Mouse (Mus musculus): ENCODE results near the gene Ppih.
"Not testable (repeated sequence)": the region's sequence is repeated elsewhere in the genome, so short reads cannot be mapped to it uniquely, and the experiment has no call there.

The Ppih gene

DNA sequence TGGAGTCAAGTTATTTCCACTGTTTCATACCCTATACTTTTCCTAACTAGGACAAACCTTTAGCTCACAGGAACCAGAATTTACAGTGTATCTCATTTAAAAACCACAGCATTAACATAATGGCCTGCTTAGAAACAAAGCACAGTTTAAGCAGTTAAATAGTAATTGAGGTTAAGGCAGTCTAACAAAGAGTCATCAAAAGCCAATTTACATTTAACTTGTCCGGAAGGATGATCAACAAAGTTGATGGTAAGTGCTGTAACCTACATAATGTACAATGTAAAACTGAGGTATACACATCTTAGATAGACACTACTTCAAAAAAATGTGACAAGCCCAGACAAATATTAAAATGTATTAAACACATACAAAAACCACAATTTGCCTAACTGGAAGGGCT, 28.4 kb downstream of the Ppih start:
- DNase-seq (ENCODE audit: low spot score), result no peak

DNA sequence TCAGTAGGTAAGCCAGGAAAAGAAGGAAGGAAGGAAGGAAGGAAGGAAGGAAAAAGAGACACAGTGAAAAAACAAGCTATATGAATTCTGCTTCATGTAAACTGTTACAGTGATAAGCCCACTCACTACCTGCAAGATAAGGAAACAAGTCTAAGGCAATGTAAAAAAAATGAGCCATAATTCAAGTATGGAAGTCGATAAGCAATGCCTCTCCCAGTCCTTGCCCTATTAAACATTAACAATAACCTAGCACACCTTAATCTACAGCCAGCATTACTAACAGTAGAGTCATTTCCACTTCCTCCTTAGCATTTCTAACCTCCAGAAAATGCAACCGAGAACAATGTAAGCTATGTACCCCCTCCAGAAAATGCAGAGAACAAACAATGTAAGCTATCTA, 35.0 kb downstream of the Ppih start:
- DNase-seq (ENCODE audit: low spot score), result no peak

DNA sequence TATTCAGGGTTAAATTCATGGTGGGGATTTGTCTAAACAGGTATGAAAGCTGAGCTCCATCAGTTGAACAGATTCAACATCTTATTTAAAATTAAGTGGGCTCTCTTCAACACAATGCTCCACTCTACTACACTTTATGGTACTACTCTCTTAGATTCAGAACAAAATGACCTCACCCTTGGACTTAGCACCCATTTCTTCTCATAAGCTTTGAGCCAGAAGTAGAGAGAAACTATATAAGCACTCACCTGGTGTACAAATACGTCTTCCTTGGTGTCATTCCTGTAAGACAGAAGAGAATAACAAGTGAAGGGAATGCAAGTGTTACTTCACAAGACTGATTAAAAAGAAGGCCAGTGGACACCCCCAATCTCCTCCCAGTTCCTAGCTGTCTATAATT, 35.5 kb downstream of the Ppih start:
- no peak for DNase-seq (ENCODE audit: low spot score)

- DNase-seq (ENCODE audit: low spot score), result not testable (repeated sequence)
Measured at GRCm38 (mm10) chr4:119278784-119279183, 41.6 kb downstream of the Ppih start.

GRCm38 (mm10) chr4:119275726-119276125, 44.6 kb downstream of the Ppih start:
- DNase-seq (ENCODE audit: low spot score), result no peak

DNA sequence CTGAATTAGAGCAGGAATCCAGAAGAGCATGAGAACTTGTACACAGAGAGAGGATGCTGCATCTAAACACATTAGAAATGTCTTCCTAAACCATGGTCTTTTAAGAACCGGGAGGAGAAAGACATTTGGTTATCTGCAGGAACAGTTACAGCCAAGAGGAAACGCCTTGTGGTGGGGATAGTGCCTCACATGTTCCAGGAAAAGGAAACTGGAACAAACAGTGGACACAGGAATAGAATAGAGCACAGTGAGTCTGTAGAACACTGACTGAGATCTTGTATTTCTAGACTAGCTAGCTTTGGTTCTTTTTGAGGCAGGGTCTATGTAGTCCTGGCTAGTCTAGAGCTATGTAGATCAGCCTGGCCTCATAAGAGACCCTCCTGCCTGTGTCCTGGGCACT, 45.1 kb downstream of the Ppih start:
- peak; percentile 79 for DNase-seq (ENCODE audit: low spot score)

DNA sequence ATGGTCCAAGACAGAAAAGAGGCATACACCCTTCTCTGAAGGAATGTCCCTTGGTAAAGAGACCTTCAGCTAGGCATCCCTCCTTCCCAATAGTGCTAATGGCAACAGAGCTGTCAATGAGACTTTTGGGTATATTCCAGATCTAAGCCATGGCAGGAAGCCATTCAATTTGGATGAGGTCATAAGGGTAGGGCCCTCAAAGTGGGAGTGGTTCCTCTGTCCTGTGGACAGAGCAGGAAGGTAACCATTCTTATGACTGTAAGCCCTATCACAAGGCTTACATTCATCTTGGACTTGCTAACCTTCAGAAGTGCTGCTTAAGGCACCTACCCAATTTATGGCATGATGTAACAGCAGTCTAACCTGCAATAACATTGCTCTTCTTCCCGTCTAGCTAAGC, 45.7 kb downstream of the Ppih start:
- DNase-seq (ENCODE audit: low spot score), result peak; percentile 88

DNA sequence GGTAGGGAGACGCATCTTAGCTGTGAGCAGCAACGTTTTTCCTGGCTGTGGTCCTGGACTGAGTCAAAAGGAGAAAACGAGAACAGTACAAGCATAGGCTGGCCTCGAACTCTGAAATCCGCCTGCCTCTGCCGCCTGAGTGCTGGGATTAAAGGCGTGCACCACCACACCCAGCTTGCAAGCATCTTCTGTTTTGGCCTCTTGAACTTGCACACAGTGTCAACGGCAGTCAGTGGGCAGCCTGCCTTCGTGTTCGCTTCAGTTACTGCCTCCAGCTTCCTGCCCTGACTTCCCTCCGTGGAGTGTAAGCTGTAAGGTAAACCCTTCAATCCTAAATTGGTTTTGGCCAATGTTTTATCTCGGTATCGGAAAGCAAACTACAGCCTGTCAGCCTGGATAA, 53.7 kb downstream of the Ppih start:
- no peak for DNase-seq (ENCODE audit: low spot score)

DNA sequence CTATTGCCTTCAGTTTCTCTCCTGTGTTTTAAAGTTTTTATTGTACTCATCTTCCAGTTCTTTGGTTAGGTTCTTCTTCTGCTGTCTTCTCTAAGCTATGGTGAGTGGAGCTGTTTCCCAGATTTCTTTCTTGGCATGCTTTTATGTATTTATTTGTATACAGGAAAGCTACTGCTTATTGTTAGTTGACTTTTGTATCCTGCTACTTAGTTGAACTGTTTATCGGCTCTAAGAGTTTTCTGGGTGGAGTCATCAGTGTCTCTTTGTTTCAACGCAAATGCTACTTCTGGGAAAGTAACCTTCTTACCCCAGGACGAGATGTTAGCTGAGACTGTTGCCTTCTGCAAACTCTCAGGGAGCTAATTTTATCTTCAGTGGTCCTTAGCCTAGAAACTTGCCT, 56.9 kb downstream of the Ppih start:
- peak; percentile 24 for DNase-seq (ENCODE audit: low spot score)

- DNase-seq (ENCODE audit: low spot score), result no peak
Measured at GRCm38 (mm10) chr4:119262483-119262882, 57.9 kb downstream of the Ppih start.

GRCm38 (mm10) chr4:119261087-119261713, 59.1 kb downstream of the Ppih start:
- DNase-seq (ENCODE audit: low spot score), result peak; percentile 31

- no peak for DNase-seq (ENCODE audit: low spot score)
Measured at GRCm38 (mm10) chr4:119259344-119260254, 60.7 kb downstream of the Ppih start.

DNA sequence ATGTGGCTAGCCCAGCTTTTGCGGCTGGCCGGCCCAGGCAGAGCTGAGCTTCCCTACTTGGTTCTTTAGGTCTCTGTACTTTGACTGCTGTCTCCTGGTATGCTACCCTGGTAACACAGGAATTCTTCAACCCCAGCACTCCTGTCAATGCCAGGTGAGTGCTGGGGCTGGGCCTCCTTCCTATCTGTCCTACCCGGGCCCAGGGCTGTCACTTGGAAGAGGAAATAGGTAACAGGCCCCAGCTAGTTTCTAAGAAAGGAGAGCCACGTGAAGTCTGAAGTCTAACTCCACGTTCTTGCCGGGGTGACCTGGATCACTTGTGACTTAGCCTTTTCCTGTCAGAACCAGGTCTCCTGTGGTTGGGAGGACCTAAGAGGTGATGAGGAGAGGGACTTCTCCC, 63.3 kb downstream of the Ppih start:
- DNase-seq (ENCODE audit: low spot score), result no peak

DNA sequence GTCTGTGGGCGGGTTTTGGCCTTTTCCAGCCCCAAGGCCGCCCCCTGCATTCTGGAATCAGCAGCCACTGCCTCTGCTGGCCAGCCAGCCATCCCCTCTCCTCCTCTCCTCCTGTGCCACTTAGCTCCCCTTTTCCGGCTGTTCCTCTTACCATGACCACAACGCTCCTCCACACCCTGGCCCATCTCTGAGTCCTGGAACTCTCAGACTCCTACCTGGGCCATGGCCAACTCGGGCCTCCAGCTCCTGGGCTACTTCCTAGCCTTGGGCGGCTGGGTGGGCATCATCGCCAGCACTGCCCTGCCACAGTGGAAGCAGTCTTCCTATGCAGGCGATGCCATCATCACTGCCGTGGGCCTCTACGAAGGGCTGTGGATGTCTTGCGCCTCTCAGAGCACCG, 65.0 kb downstream of the Ppih start, which contains the start of gene Cldn19:
Gene Cldn19 (plus strand): TSS at position 64 of the 400 bp plus-strand sequence.
- no peak for DNase-seq (ENCODE audit: low spot score)

DNA sequence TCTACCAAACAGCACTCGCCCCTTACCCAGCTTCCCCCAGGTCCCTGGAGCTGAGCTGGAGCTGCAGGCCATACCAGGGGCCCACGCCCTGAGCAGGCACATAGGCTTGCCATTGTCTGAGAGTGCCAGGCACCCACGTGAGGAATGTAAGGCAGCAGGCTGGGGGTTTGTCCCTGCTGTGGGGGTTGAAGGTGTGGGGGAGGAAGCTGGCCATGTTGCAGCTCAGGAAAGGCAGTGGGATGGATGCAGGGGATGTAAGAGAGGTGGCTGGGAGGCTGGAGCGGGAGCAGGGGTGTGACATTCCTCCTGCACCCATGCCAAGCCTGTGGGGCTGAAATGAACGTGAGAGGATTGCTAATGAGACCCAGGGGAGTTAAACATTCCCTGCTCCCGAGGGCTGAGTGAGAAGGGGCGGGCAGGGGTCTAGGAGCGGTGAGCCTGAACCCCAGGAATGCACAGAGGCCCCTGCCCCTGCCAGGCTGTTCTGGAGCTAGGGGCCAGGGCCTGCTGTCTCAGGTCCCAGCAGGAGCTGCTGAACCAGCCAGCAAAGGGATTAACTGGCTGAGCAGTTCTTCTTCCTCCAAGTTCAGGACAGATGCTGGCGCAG, 66.2 kb downstream of the Ppih start:
- no peak for DNase-seq (ENCODE audit: low spot score)

GRCm38 (mm10) chr4:119252025-119252808, 68.1 kb downstream of the Ppih start:
- no peak for DNase-seq (ENCODE audit: low spot score)
